Mouse (Mus musculus) C2C12 (cell line): ENCODE measurements around the gene Abcc9. TPM values are rescaled to one million over a fixed set of nuclear protein-coding genes. Genes with fewer than 3 reads are reported as not detected.

ENCODE experiments used
- H3K27me3 ChIP-seq: one replicate; pipeline ENCODE4 v1.6.1; 2011; ENCODE audit not compliant: control insufficient read depth, insufficient read depth, insufficient read length
- H3K36me3 ChIP-seq: one replicate; pipeline ENCODE4 v1.6.1; 2011; ENCODE audit not compliant: control insufficient read depth, insufficient read depth
- H3K4me3 ChIP-seq: one replicate; pipeline ENCODE4 v1.5.1; 2011; ENCODE audit warnings: mild to moderate bottlenecking, control low read depth; ENCODE audit not compliant: poor library complexity, insufficient read depth, severe bottlenecking
- H3K79me2 ChIP-seq: one replicate; pipeline ENCODE4 v1.6.1; 2011; ENCODE audit not compliant: control insufficient read depth, insufficient read depth
- H3K79me3 ChIP-seq: one replicate; pipeline ENCODE4 v1.6.1; 2011; ENCODE audit warnings: low read depth, control low read depth
- H3ac ChIP-seq: one replicate; pipeline ENCODE3; 2011; ENCODE audit warnings: low read depth; ENCODE audit not compliant: control insufficient read depth, insufficient read length
- CEBPB ChIP-seq: IDR thresholded peaks from one replicate; pipeline ENCODE4 v1.6.1; 2011; ENCODE audit warnings: low read depth, mild to moderate bottlenecking, control low read depth, moderate library complexity
- CTCF ChIP-seq: IDR thresholded peaks from one replicate; pipeline ENCODE4 v1.5.1; 2011; ENCODE audit not compliant: control insufficient read depth, insufficient read depth, insufficient read length
- FOSL1 ChIP-seq: IDR thresholded peaks from one replicate; pipeline ENCODE4 v1.8.0; 2011; ENCODE audit warnings: mild to moderate bottlenecking, low read length; ENCODE audit not compliant: poor library complexity, insufficient read depth, severe bottlenecking
- MAX ChIP-seq: IDR thresholded peaks from one replicate; pipeline ENCODE4 v1.6.1; 2011; ENCODE audit warnings: mild to moderate bottlenecking, control low read depth
- MYOD1 ChIP-seq: IDR thresholded peaks from one replicate; pipeline ENCODE4 v1.6.1; 2011; ENCODE audit warnings: low read depth; ENCODE audit not compliant: control insufficient read depth, insufficient read length
- MYOG ChIP-seq: IDR thresholded peaks from one replicate; pipeline ENCODE4 v1.6.1; 2011; ENCODE audit not compliant: control insufficient read depth, insufficient read length; ENCODE audit errors: extremely low read depth
- USF1 ChIP-seq: IDR thresholded peaks from one replicate; pipeline ENCODE4 v1.6.1; 2011; ENCODE audit warnings: low read depth, mild to moderate bottlenecking, control low read depth, moderate library complexity
- polyA plus RNA-seq: library from polyadenylated mRNA; unstranded; fragments of >200 nt; fragmentation: generic; extraction: Trizol; gene quantifications from one replicate; pipeline ENCODE4 v1.2.1, GENCODE M21; 2012; ENCODE audit warnings: missing spikeins

Gene Abcc9
- polyA plus RNA-seq, 1 experiment: under 0.01 TPM

DNA sequence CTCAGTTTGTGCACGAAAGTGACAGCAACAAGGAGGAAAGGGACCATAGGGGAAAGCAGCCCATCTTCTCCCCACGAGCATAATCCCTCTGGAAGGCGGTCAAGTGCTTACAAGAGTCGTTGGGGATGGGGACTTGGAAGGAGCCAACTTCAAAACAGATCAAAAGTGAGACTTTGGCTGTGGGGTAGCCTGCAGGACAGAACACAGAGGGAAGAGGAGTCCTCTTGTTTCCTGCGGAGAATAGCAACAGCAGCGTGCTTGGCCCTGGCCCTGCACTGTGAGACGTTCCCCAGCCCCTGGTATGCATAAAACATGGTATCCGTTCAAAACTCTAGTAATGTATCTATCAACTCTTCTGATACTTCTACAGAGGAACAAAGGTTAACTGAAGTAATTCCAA is 1.4 kb downstream of the Abcc9 start:
- Histone ChIP-seq H3K79me2 (no peaks in the 10 kb centered on the region), H3ac (no peak overlapping the region), H3K27me3 (peaks cover 8% of the 10 kb centered on the region), H3K36me3 (no peaks in the 10 kb centered on the region), H3K79me3 (no peaks in the 10 kb centered on the region), H3K4me3 (no peak overlapping the region)
- TF ChIP-seq USF1 (no peak), MAX (no peak), MYOG (no peak), CTCF (no peak), MYOD1 (no peak), CEBPB (no peak), FOSL1 (no peak)

GRCm38 (mm10) chr6:142692085-142692484 is 10.0 kb downstream of the Abcc9 start:
- Histone ChIP-seq H3K79me2 (no peaks in the 10 kb centered on the region), H3K79me3 (no peaks in the 10 kb centered on the region), H3ac (no peak overlapping the region), H3K27me3 (no peaks in the 10 kb centered on the region), H3K4me3 (no peak overlapping the region), H3K36me3 (no peaks in the 10 kb centered on the region)
- TF ChIP-seq CTCF: no peak

DNA sequence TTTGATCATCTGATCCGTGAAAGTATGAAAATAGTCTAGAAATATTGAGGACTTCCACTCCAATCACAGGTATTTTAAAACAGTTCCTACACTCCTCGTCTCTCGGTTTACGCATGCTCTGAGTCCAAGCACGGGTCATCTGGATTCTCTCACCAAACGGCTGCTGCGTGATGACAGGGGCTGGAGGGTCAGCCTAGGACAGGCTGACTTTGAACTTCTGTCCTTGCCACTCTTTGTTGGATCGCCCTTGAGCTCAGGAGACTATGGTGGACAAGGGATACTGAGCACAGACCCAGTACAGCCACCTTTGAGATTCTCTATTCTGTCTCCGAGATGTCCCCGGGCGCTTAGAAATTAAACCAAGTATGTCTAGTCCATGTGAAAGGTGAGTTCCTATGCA is 12.4 kb downstream of the Abcc9 start:
- Histone ChIP-seq H3ac (no peak overlapping the region), H3K36me3 (no peaks in the 10 kb centered on the region), H3K79me3 (no peaks in the 10 kb centered on the region), H3K79me2 (no peaks in the 10 kb centered on the region), H3K27me3 (no peaks in the 10 kb centered on the region), H3K4me3 (no peak overlapping the region)
- no peak for TF ChIP-seq MAX
- no peak for TF ChIP-seq CTCF
- no peak for TF ChIP-seq FOSL1
- TF ChIP-seq USF1: no peak
- no peak for TF ChIP-seq MYOG
- TF ChIP-seq MYOD1: no peak
- TF ChIP-seq CEBPB: no peak

GRCm38 (mm10) chr6:142682985-142683691 is 19.0 kb downstream of the Abcc9 start:
- Histone ChIP-seq H3K79me3 (no peaks in the 10 kb centered on the region), H3K4me3 (no peak overlapping the region), H3K27me3 (no peaks in the 10 kb centered on the region), H3K36me3 (no peaks in the 10 kb centered on the region), H3ac (no peak overlapping the region), H3K79me2 (no peaks in the 10 kb centered on the region)
- TF ChIP-seq USF1 (no peak), MAX (no peak), CEBPB (no peak), MYOD1 (no peak), FOSL1 (no peak), MYOG (no peak), CTCF (no peak)

DNA sequence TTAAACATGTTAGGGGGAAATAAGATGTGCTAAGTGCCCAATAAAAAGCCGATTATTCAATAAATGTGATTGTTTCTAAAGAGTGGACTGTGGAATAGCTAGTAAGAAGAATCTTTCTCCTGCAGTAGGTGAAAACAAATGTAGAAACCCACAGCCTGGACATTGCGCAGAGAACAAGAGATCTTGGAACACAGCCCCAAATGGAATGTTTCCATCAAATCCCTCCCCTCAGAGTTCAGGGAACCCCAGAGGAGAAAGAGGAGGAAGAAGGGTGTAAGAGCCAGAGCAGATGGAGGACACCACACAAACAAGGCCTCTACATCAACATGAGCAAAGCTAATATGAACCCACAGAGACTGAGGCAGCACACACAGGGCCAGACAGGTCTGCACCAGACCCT is 32.1 kb downstream of the Abcc9 start:
- H3ac ChIP-seq: no peak overlapping the region
- no peak for TF ChIP-seq MYOD1
- TF ChIP-seq USF1: no peak
- TF ChIP-seq CTCF: no peak
- TF ChIP-seq MAX: no peak
- TF ChIP-seq MYOG: no peak
- no peak for TF ChIP-seq CEBPB
- no peak for TF ChIP-seq FOSL1
- no peaks in the 10 kb centered on the region for H3K79me3 ChIP-seq

GRCm38 (mm10) chr6:142669343-142669742 is 32.8 kb downstream of the Abcc9 start:
- no peaks in the 10 kb centered on the region for H3K79me3 ChIP-seq
- no peaks in the 10 kb centered on the region for H3K79me2 ChIP-seq
- H3K4me3 ChIP-seq: no peak overlapping the region
- no peaks in the 10 kb centered on the region for H3K36me3 ChIP-seq
- TF ChIP-seq CTCF (no peak), MAX (no peak), FOSL1 (no peak), MYOD1 (no peak), CEBPB (no peak), MYOG (no peak), USF1 (no peak)
- H3ac ChIP-seq: no peak overlapping the region
- no peaks in the 10 kb centered on the region for H3K27me3 ChIP-seq

More for the DNA sequence above, 32.1 kb downstream of the Abcc9 start:
- H3K4me3 ChIP-seq: no peak overlapping the region
- no peaks in the 10 kb centered on the region for H3K36me3 ChIP-seq
- no peaks in the 10 kb centered on the region for H3K79me2 ChIP-seq
- no peaks in the 10 kb centered on the region for H3K27me3 ChIP-seq
